Mouse (Mus musculus): Measurements from ENCODE around the gene Ankrd55. TPM values are rescaled to one million over a fixed set of nuclear protein-coding genes. Genes with fewer than 3 reads are reported as not detected.

The Ankrd55 gene
- total and polyA plus RNA-seq, 2 experiments, result 0.09 to 0.10 TPM

DNA sequence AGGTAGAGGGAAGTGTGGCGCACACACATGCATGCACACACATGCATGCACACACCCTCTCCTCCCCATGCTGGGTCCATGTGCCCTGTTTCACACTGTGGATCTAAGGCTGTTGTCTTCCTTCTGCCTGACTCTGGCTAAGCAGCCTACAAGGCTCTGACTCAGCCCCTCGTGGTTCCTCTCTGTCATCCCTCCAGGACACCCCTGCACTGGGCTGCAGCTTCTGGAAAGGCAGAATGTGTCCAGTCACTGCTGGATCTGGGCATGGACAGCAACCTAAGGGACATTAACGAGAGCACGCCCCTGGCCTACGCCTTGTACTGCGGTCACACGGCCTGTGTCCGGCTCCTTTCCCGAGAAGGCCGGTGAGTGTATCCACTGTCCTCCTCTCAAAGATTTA, 75.0 kb downstream of the Ankrd55 start:
- Histone ChIP-seq H3K4me1 (ENCODE audit: control insufficient read depth, insufficient read depth, low read length) (no peaks in the 10 kb centered on the region), H3K27ac (replicated peaks; ENCODE audit: insufficient read depth, low read depth, low read length) (no peak overlapping the region), H3K36me3 (ENCODE audit: control insufficient read depth, insufficient read depth, low read length) (no peaks in the 10 kb centered on the region), H3K27me3 (ENCODE audit: control insufficient read depth, insufficient read depth, low read length) (no peaks in the 10 kb centered on the region), H3K79me2 (ENCODE audit: control insufficient read depth, insufficient read depth, low read length) (no peaks in the 10 kb centered on the region), H3K9ac (ENCODE audit: low read depth, low read length) (no peak overlapping the region), H3K4me3 (ENCODE audit: insufficient read depth, low read depth, low read length) (no peak overlapping the region)
- WGBS, result 93% methylated on average over 10 of the region's 10 CpGs
- TF ChIP-seq POLR2A (IDR thresholded peaks at IDR 0.05; ENCODE audit: extremely low read depth, insufficient read depth, low read length) (no peak), CTCF (IDR thresholded peaks at IDR 0.05; ENCODE audit: low read depth, low read length) (no peak)
- no peak for DNase-seq (ENCODE audit: extremely low read depth, low read depth, low spot score)

DNA sequence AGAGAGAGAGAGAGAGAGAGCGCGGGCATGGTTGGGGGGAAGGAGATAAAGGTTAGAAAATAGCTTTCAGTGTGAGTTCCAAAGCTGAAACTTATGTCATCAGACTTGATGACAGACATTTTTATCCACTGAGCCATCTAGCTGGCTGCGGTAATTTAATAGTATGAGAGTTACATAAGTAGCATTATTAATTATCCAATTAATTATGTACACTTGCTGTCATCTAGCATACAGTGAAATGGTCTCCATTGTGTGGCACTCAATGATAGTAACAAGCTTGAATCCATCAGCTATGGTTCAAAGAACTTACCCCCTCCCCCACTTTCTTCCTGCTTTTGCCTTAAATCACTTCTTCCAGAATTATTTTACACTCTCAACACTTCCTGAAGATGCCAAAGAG, 75.5 kb downstream of the Ankrd55 start:
- no peak overlapping the region for H3K27ac ChIP-seq (replicated peaks; ENCODE audit: insufficient read depth, low read depth, low read length)
- no peaks in the 10 kb centered on the region for H3K36me3 ChIP-seq (ENCODE audit: control insufficient read depth, insufficient read depth, low read length)
- H3K4me1 ChIP-seq (ENCODE audit: control insufficient read depth, insufficient read depth, low read length), result no peaks in the 10 kb centered on the region
- H3K27me3 ChIP-seq (ENCODE audit: control insufficient read depth, insufficient read depth, low read length), result no peaks in the 10 kb centered on the region
- no peaks in the 10 kb centered on the region for H3K79me2 ChIP-seq (ENCODE audit: control insufficient read depth, insufficient read depth, low read length)
- no peak overlapping the region for H3K9ac ChIP-seq (ENCODE audit: low read depth, low read length)
- TF ChIP-seq POLR2A (IDR thresholded peaks at IDR 0.05; ENCODE audit: extremely low read depth, insufficient read depth, low read length) (no peak), CTCF (IDR thresholded peaks at IDR 0.05; ENCODE audit: low read depth, low read length) (no peak)
- WGBS, result 99% methylated on average over 3 of the region's 3 CpGs
- no peak overlapping the region for H3K4me3 ChIP-seq (ENCODE audit: insufficient read depth, low read depth, low read length)
- no peak for DNase-seq (ENCODE audit: extremely low read depth, low read depth, low spot score)

DNA sequence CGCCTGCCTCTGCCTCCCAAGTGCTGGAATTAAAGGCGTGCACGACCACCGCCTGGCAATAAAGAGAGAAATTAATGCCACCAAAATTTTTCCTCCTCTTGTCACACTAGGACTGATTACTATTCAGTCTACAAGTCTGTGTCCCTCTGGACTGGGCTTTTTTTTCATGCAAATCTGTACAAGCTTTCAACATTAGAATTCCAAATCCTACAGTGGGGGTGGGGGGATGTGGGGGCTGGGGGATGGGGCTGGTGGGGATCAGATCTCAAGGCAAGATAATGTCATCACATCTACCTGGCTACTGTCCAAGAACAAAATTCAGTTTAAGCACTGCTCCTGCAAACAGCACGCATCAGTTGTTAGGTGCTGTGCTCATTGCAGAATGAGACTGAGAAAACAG, 76.4 kb downstream of the Ankrd55 start:
- Histone ChIP-seq H3K4me1 (ENCODE audit: control insufficient read depth, insufficient read depth, low read length) (0 out of 2 replicates have a peak, but pooled peaks cover 3% of the 10 kb centered on the region), H3K36me3 (ENCODE audit: control insufficient read depth, insufficient read depth, low read length) (no peaks in the 10 kb centered on the region), H3K79me2 (ENCODE audit: control insufficient read depth, insufficient read depth, low read length) (no peaks in the 10 kb centered on the region), H3K4me3 (ENCODE audit: insufficient read depth, low read depth, low read length) (no peak overlapping the region), H3K9ac (ENCODE audit: low read depth, low read length) (no peak overlapping the region), H3K27me3 (ENCODE audit: control insufficient read depth, insufficient read depth, low read length) (no peaks in the 10 kb centered on the region), H3K27ac (replicated peaks; ENCODE audit: insufficient read depth, low read depth, low read length) (no peak overlapping the region)
- no peak for TF ChIP-seq POLR2A (IDR thresholded peaks at IDR 0.05; ENCODE audit: extremely low read depth, insufficient read depth, low read length)
- TF ChIP-seq CTCF (IDR thresholded peaks at IDR 0.05; ENCODE audit: low read depth, low read length), result no peak
- 99% methylated on average over 5 of the region's 5 CpGs for WGBS
- DNase-seq (ENCODE audit: extremely low read depth, low read depth, low spot score), result no peak

DNA sequence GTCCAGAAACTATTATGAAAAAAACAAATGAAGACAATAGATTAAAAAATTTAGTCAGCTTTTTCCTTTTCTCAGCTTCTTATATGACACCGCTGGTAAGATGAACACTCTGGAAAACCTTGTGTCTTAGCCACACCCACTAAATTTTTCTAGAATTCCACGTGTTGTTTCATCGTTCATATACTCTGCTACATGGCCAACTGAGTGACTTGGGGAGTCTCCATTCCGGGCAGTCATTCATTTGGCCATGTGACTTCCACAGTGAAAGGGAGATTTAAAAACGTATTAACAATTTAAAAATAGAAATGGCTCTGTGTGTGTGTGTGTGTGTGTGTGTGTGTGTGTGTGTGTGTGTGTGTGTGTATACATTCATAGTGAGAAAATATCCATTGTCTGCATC, 77.1 kb downstream of the Ankrd55 start:
- TF ChIP-seq POLR2A (IDR thresholded peaks at IDR 0.05; ENCODE audit: extremely low read depth, insufficient read depth, low read length), result no peak
- no peak for TF ChIP-seq CTCF (IDR thresholded peaks at IDR 0.05; ENCODE audit: low read depth, low read length)
- Histone ChIP-seq H3K36me3 (ENCODE audit: control insufficient read depth, insufficient read depth, low read length) (no peaks in the 10 kb centered on the region), H3K9ac (ENCODE audit: low read depth, low read length) (no peak overlapping the region), H3K27me3 (ENCODE audit: control insufficient read depth, insufficient read depth, low read length) (no peaks in the 10 kb centered on the region), H3K4me1 (ENCODE audit: control insufficient read depth, insufficient read depth, low read length) (0 out of 2 replicates have a peak, but pooled peaks cover 3% of the 10 kb centered on the region), H3K27ac (replicated peaks; ENCODE audit: insufficient read depth, low read depth, low read length) (no peak overlapping the region), H3K79me2 (ENCODE audit: control insufficient read depth, insufficient read depth, low read length) (no peaks in the 10 kb centered on the region), H3K4me3 (ENCODE audit: insufficient read depth, low read depth, low read length) (no peak overlapping the region)
- DNase-seq (ENCODE audit: extremely low read depth, low read depth, low spot score), result no peak
- 74% methylated on average over 5 of the region's 5 CpGs for WGBS

DNA sequence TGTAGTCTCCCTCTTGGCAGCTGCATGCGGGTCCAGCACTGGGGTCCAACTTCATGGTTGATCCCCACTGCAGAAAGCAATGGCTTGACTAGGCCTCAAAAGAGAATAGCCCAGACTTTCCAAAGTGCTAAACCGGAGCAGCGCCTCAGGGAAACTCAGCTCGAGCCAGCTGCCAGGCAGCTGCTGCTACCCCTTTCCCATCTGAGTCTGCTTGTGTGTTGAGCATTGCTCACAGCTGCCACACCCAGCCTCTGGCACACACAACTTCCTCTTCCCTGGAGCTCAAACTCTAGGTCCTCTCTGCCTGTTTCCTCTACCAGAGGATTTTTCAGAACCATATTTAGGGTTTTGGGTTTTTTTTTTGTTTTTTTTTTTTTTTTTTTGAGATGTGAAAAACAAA, 77.5 kb downstream of the Ankrd55 start:
- no peaks in the 10 kb centered on the region for H3K36me3 ChIP-seq (ENCODE audit: control insufficient read depth, insufficient read depth, low read length)
- H3K27me3 ChIP-seq (ENCODE audit: control insufficient read depth, insufficient read depth, low read length), result no peaks in the 10 kb centered on the region

DNA sequence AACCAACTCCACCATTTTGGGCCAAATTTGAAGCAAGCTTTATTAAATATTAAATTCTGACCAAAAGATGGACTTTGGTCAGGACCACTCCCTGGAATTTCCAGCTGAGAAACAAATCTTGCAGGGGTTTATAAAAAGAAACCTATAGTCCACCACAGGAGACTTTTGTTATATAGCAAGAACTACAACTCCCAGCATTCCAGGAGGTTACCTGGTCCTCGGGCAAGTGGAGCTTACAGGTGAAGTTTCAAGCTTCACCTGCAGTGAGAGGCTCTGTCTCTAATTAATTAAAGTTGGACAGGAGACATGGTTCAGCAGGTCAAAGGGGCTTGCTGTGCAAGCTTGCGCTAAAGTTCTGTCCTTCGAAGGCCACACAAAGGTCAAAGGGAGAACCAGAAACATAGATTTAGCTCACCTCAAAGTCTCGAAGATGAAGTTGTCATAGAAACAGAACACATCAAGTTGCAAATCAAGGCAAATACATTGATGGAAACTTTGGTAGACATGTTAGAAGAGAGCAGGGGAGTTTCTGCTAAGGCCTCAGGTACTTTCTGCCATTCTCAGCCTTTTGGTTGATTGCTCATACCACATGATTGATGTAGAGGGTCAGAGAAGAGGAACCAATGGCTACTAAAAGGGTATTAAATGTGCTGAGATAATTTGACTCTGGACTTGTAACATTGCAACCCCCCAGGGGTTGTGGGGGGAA, 78.2 kb downstream of the Ankrd55 start:
- Histone ChIP-seq H3K36me3 (ENCODE audit: control insufficient read depth, insufficient read depth, low read length) (no peaks in the 10 kb centered on the region), H3K4me3 (ENCODE audit: insufficient read depth, low read depth, low read length) (no peak overlapping the region)
- WGBS, result 92% methylated on average over 4 of the region's 4 CpGs

More for the DNA sequence above, 77.5 kb downstream of the Ankrd55 start:
- Histone ChIP-seq H3K79me2 (ENCODE audit: control insufficient read depth, insufficient read depth, low read length) (no peaks in the 10 kb centered on the region), H3K9ac (ENCODE audit: low read depth, low read length) (no peak overlapping the region), H3K4me3 (ENCODE audit: insufficient read depth, low read depth, low read length) (no peak overlapping the region), H3K27ac (replicated peaks; ENCODE audit: insufficient read depth, low read depth, low read length) (no peak overlapping the region), H3K4me1 (ENCODE audit: control insufficient read depth, insufficient read depth, low read length) (0 out of 2 replicates have a peak, but pooled peaks cover 3% of the 10 kb centered on the region)
- WGBS, result 75% methylated on average over 4 of the region's 4 CpGs
- no peak for TF ChIP-seq POLR2A (IDR thresholded peaks at IDR 0.05; ENCODE audit: extremely low read depth, insufficient read depth, low read length)
- no peak for TF ChIP-seq CTCF (IDR thresholded peaks at IDR 0.05; ENCODE audit: low read depth, low read length)
- DNase-seq (ENCODE audit: extremely low read depth, low read depth, low spot score), result no peak

More for the DNA sequence above, 78.2 kb downstream of the Ankrd55 start:
- 0 out of 2 replicates have a peak, but pooled peaks cover 3% of the 10 kb centered on the region for H3K4me1 ChIP-seq (ENCODE audit: control insufficient read depth, insufficient read depth, low read length)
- no peak overlapping the region for H3K9ac ChIP-seq (ENCODE audit: low read depth, low read length)
- no peak for TF ChIP-seq CTCF (IDR thresholded peaks at IDR 0.05; ENCODE audit: low read depth, low read length)
- TF ChIP-seq POLR2A (IDR thresholded peaks at IDR 0.05; ENCODE audit: extremely low read depth, insufficient read depth, low read length), result no peak
- DNase-seq (ENCODE audit: extremely low read depth, low read depth, low spot score), result no peak
- no peaks in the 10 kb centered on the region for H3K79me2 ChIP-seq (ENCODE audit: control insufficient read depth, insufficient read depth, low read length)
- H3K27me3 ChIP-seq (ENCODE audit: control insufficient read depth, insufficient read depth, low read length), result no peaks in the 10 kb centered on the region
- no peak overlapping the region for H3K27ac ChIP-seq (replicated peaks; ENCODE audit: insufficient read depth, low read depth, low read length)
